Mouse (Mus musculus) liver, adult 2 months (tissue): ENCODE measurements around the gene Hira.

ENCODE experiments used
- CTCF ChIP-seq: fragments of 200-500 bp; IDR thresholded peaks from 2 replicates; pipeline ENCODE4 v1.5.1; 2011; ENCODE audit warnings: low read depth, low read length, control low read depth
- POLR2A ChIP-seq: fragments of 200-500 bp; IDR thresholded peaks from 2 replicates; pipeline ENCODE4 v1.6.1; 2011; ENCODE audit warnings: low read length, control low read depth; ENCODE audit not compliant: insufficient read depth; ENCODE audit errors: extremely low read depth

DNA sequence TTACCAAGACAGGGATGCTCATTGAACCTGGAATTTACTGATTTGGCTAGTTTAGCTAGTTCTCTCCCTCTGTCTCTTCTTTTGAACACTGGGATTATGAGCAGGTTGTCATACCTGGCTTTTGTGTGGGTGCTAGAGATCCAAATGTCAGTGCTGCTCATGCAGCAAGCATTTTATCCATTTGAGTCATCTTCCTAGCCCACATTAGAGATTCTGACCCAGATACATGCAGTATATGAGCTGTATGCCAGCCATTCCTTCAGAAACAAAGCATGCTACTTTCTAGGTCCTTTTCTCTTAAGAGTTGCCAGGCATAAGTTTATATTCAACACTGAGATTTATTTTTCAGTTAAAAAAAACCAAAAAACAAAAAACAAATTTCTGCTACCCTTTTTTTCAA is 76.0 kb downstream of the Hira start:
- TF ChIP-seq CTCF (no peak), POLR2A (no peak)
